Mouse (Mus musculus) lung, embryonic 14.5 days (tissue): ENCODE data around the gene Ppfia1. TPM values are rescaled to one million over a fixed set of nuclear protein-coding genes. Genes with fewer than 3 reads are reported as not detected.

Experiments used
- ATAC-seq: fragments of 200-750 bp; cut with Nextera tagmentation; 2 replicates; pipeline ENCODE4 v1.8.0; 2017; ENCODE audit warnings: mild to moderate bottlenecking, moderate TSS enrichment, moderate library complexity; ENCODE audit not compliant: insufficient read depth
- DNase-seq: peaks from one replicate; pipeline ENCODE4 v3.0.0-alpha.2; 2015
- H3K27ac ChIP-seq: fragments of 300-500 bp; sonication (generic); 2 replicates; pipeline ENCODE4 v1.5.1; 2014; ENCODE audit warnings: low read depth, mild to moderate bottlenecking, moderate library complexity
- H3K27me3 ChIP-seq: fragments of 300-500 bp; sonication (generic); 2 replicates; pipeline ENCODE4 v1.6.1; 2014; ENCODE audit warnings: low read length, control low read depth; ENCODE audit not compliant: insufficient read depth
- H3K36me3 ChIP-seq: fragments of 300-500 bp; sonication (generic); 2 replicates; pipeline ENCODE4 v1.6.1; 2014; ENCODE audit warnings: control low read depth; ENCODE audit not compliant: insufficient read depth
- H3K4me1 ChIP-seq: fragments of 300-500 bp; sonication (generic); 2 replicates; pipeline ENCODE4 v1.6.1; 2014; ENCODE audit warnings: antibody characterized with exemption, control low read depth; ENCODE audit not compliant: insufficient read depth
- H3K4me2 ChIP-seq: fragments of 300-500 bp; sonication (generic); 2 replicates; pipeline ENCODE4 v1.6.1; 2014; ENCODE audit warnings: mild to moderate bottlenecking
- H3K4me3 ChIP-seq: fragments of 300-500 bp; sonication (generic); 2 replicates; pipeline ENCODE4 v1.5.1; 2014; ENCODE audit warnings: low read depth, low read length
- H3K9ac ChIP-seq: fragments of 300-500 bp; sonication (generic); 2 replicates; pipeline ENCODE4 v1.6.1; 2014
- H3K9me3 ChIP-seq: fragments of 300-500 bp; sonication (generic); 2 replicates; pipeline ENCODE4 v1.6.1; 2016; ENCODE audit warnings: low read depth, low read length, control low read depth
- CTCF ChIP-seq: IDR thresholded peaks from 2 replicates; pipeline ENCODE4 v1.5.1; 2016; ENCODE audit warnings: antibody characterized with exemption, low read depth
- WGBS: fragments of 180-500 bp; shearing (Covaris S2); extraction: QIAGEN DNeasy Blood & Tissue Kit; methylation state at CpG from one replicate; pipeline ENCODE4 v1.1.7; 2014; 5-methylcytosine and 5-hydroxymethylcytosine counted together
- polyA plus RNA-seq: library from polyadenylated mRNA; unstranded; fragments of >200 nt; fragmentation: Nextera tagmentation; extraction: Ambion mirVana; gene quantifications from 2 replicates; pipeline ENCODE4 v1.2.1, GENCODE M21; 2014

The Ppfia1 gene
- polyA plus RNA-seq, 1 experiment from 2014 or later, result 47.6 TPM

- DNase-seq (peak; percentile 17), ATAC-seq (no peak)
- Histone ChIP-seq H3K36me3 (peaks cover 51% of the 10 kb centered on the region), H3K4me1 (peaks cover 7% of the 10 kb centered on the region; the same call in 1 of the 2 replicates), H3K4me3 (no peak overlapping the region), H3K27me3 (no peaks in the 10 kb centered on the region), H3K4me2 (no peak overlapping the region), H3K9me3 (no peaks in the 10 kb centered on the region), H3K27ac (no peak overlapping the region), H3K9ac (no peak overlapping the region)
- TF ChIP-seq CTCF, result 0 out of 2 replicates have a peak, but pooled peaks have one; percentile 7
- 95% methylated on average over 2 of the region's 2 CpGs for WGBS
Measured at GRCm38 (mm10) chr7:144549904-144550566, 3.5 kb downstream of the Ppfia1 start.

DNA sequence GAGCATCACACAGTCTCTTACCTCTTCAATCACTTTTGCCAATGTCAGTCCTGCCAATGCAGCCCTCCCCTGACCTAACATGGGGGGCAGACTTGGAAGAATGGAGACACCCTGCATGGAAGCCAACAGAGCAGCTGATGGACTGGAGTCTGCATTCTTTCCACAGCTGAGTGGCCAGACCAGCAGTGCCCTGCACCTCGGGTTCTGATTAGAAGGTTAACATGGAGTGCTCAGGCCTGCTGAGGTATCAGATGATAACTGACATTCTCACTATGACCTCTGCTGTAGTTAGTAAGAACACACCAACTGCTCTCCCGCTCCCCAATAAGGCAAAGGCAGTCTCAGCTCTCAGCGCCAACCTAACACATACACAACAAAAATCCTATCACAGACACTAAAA, 8.3 kb downstream of the Ppfia1 start:
- Histone ChIP-seq H3K36me3 (peaks cover 40% of the 10 kb centered on the region), H3K9ac (no peak overlapping the region), H3K9me3 (no peaks in the 10 kb centered on the region), H3K4me2 (no peak overlapping the region), H3K27me3 (no peaks in the 10 kb centered on the region), H3K4me1 (no peaks in the 10 kb centered on the region), H3K27ac (no peak overlapping the region), H3K4me3 (no peak overlapping the region)
- WGBS, result 78% methylated on average over 3 of the region's 3 CpGs
- no peak for ATAC-seq
- no peak for TF ChIP-seq CTCF
- DNase-seq, result no peak

GRCm38 (mm10) chr7:144541351-144541750, 12.2 kb downstream of the Ppfia1 start:
- no peak overlapping the region for H3K27ac ChIP-seq
- DNase-seq, result no peak
- no peaks in the 10 kb centered on the region for H3K27me3 ChIP-seq
- no peak for TF ChIP-seq CTCF
- H3K36me3 ChIP-seq, result peaks cover 20% of the 10 kb centered on the region
- H3K4me1 ChIP-seq, result no peaks in the 10 kb centered on the region
- H3K9ac ChIP-seq, result no peak overlapping the region
- WGBS, result 89% methylated on average over 5 of the region's 5 CpGs
- H3K4me3 ChIP-seq, result no peak overlapping the region
- no peak overlapping the region for H3K4me2 ChIP-seq
- no peaks in the 10 kb centered on the region for H3K9me3 ChIP-seq
- no peak for ATAC-seq

DNA sequence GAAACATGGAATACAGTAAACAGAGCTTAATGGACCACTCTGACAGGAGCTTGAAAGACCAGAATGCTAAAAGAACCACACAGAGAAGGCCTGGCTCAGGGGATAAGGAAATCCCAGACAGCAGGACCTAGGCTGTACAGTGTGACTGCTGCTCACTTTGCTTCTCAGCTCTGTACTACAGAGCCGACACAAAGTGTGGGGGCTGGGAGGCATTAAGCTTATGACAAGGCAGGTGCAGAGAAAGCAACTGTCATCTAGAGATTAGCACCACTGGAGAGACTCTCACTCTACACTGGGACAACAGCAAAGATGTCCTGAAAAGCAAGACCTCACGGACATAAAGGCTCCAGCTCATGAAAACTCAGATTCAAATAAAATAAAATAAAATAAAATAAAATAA, 14.4 kb downstream of the Ppfia1 start:
- Histone ChIP-seq H3K9me3 (no peaks in the 10 kb centered on the region), H3K27me3 (no peaks in the 10 kb centered on the region), H3K4me2 (no peak overlapping the region), H3K9ac (no peak overlapping the region), H3K4me3 (no peak overlapping the region), H3K4me1 (no peaks in the 10 kb centered on the region), H3K27ac (no peak overlapping the region), H3K36me3 (0 out of 2 replicates have a peak, but pooled peaks cover 13% of the 10 kb centered on the region)
- DNase-seq, result no peak
- WGBS, result 66% methylated on average over 2 of the region's 2 CpGs
- no peak for TF ChIP-seq CTCF
- no peak for ATAC-seq

GRCm38 (mm10) chr7:144538030-144538644, 15.4 kb downstream of the Ppfia1 start:
- ATAC-seq, result no peak
- Histone ChIP-seq H3K27ac (no peak overlapping the region), H3K36me3 (0 out of 2 replicates have a peak, but pooled peaks cover 8% of the 10 kb centered on the region), H3K4me1 (no peaks in the 10 kb centered on the region), H3K27me3 (no peaks in the 10 kb centered on the region), H3K9ac (no peak overlapping the region), H3K4me2 (no peak overlapping the region), H3K4me3 (no peak overlapping the region), H3K9me3 (no peaks in the 10 kb centered on the region)
- WGBS, result 83% methylated on average over 4 of the region's 4 CpGs
- no peak for TF ChIP-seq CTCF
- DNase-seq, result no peak

GRCm38 (mm10) chr7:144536367-144536766, 17.2 kb downstream of the Ppfia1 start:
- Histone ChIP-seq H3K4me3 (no peak overlapping the region), H3K4me2 (no peak overlapping the region), H3K36me3 (0 out of 2 replicates have a peak, but pooled peaks cover 8% of the 10 kb centered on the region), H3K27ac (no peak overlapping the region), H3K9ac (no peak overlapping the region), H3K27me3 (no peaks in the 10 kb centered on the region), H3K9me3 (no peaks in the 10 kb centered on the region), H3K4me1 (no peaks in the 10 kb centered on the region; the same call in 1 of the 2 replicates)
- DNase-seq (no peak), ATAC-seq (no peak)
- TF ChIP-seq CTCF, result no peak
- 78% methylated on average over 3 of the region's 3 CpGs for WGBS

DNA sequence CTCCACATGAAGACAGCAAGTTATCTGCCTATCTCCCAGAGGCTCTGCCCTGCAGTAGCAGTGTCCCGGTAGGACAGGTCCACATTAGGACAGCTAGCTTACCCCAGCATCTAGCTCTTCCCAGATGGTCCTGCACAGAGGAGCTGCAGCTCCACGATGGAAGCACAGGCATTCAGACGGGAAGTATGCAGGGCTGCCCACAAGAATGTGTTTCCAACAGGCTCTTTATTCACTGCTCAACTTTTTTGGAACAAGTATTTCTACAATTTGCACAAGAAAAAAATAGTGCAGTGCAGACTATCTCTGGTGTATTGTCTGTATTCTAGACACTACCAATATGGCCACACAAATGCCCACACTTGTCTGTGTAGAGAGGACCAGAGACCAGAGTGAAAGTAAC, 18.8 kb downstream of the Ppfia1 start:
- no peak for TF ChIP-seq CTCF
- Histone ChIP-seq H3K4me1 (no peaks in the 10 kb centered on the region; the same call in 1 of the 2 replicates), H3K9ac (no peak overlapping the region), H3K36me3 (0 out of 2 replicates have a peak, but pooled peaks cover 5% of the 10 kb centered on the region), H3K4me2 (no peak overlapping the region), H3K4me3 (no peak overlapping the region), H3K9me3 (no peaks in the 10 kb centered on the region), H3K27me3 (no peaks in the 10 kb centered on the region), H3K27ac (no peak overlapping the region)
- 61% methylated on average over 3 of the region's 3 CpGs for WGBS
- ATAC-seq (no peak), DNase-seq (no peak)
